Mouse (Mus musculus) C2C12 (cell line): Measurements from ENCODE around the gene Ms4a7.

ENCODE experiments used
- CEBPB ChIP-seq: IDR thresholded peaks from one replicate; pipeline ENCODE4 v1.6.1; 2011; ENCODE audit warnings: low read depth, mild to moderate bottlenecking, control low read depth, moderate library complexity
- CTCF ChIP-seq: IDR thresholded peaks from one replicate; pipeline ENCODE4 v1.5.1; 2011; ENCODE audit not compliant: control insufficient read depth, insufficient read depth, insufficient read length
- MAX ChIP-seq: IDR thresholded peaks from one replicate; pipeline ENCODE4 v1.6.1; 2011; ENCODE audit warnings: mild to moderate bottlenecking, control low read depth
- MYOD1 ChIP-seq: IDR thresholded peaks from one replicate; pipeline ENCODE4 v1.6.1; 2011; ENCODE audit warnings: low read depth; ENCODE audit not compliant: control insufficient read depth, insufficient read length
- MYOG ChIP-seq: IDR thresholded peaks from one replicate; pipeline ENCODE4 v1.6.1; 2011; ENCODE audit not compliant: control insufficient read depth, insufficient read length; ENCODE audit errors: extremely low read depth
- USF1 ChIP-seq: IDR thresholded peaks from one replicate; pipeline ENCODE4 v1.6.1; 2011; ENCODE audit warnings: low read depth, mild to moderate bottlenecking, control low read depth, moderate library complexity

GRCm38 (mm10) chr19:11280223-11280622 lies 55.7 kb downstream of the Ms4a7 start:
- TF ChIP-seq CTCF (no peak), MAX (no peak), USF1 (no peak), MYOD1 (no peak), CEBPB (no peak), MYOG (no peak)
